Mouse (Mus musculus) MEL (cell line): ENCODE data around the gene Ciart. TPM values are rescaled to one million over a fixed set of nuclear protein-coding genes. Genes with fewer than 3 reads are reported as not detected.

Source experiments
- DNase-seq: peaks from one replicate; pipeline ENCODE4 v3.0.0; 2011; ENCODE audit warnings: low read depth, low spot score
- H3K27ac ChIP-seq: 2 replicates; pipeline ENCODE4 v1.5.1; 2012; ENCODE audit warnings: low read depth, mild to moderate bottlenecking, control low read depth, low read length, moderate library complexity; ENCODE audit not compliant: control insufficient read depth
- H3K27me3 ChIP-seq, 2 experiments: fragments of 150-350 bp in 1 of 2; sonication (generic) in 1 of 2; 2 replicates each; pipeline ENCODE4 v1.6.1; 2012; ENCODE audit warnings: low read length in 2 of 2, mild to moderate bottlenecking in 2 of 2, improper control_type of control experiment in 1 of 2, moderate library complexity in 1 of 2; ENCODE audit not compliant: insufficient read depth in 2 of 2, control insufficient read depth in 1 of 2
- H3K36me3 ChIP-seq, 2 experiments: 2 replicates each; pipeline ENCODE4 v1.6.1; 2012 to 2014; ENCODE audit warnings: low read length in 2 of 2, improper control_type of control experiment in 1 of 2, inconsistent platforms in 1 of 2, mild to moderate bottlenecking in 1 of 2; ENCODE audit not compliant: insufficient read depth in 2 of 2, control insufficient read depth in 1 of 2
- H3K4me1 ChIP-seq, 2 experiments: fragments of 150-350 bp in 1 of 2; sonication (generic) in 1 of 2; 2 replicates each; pipeline ENCODE4 v1.6.1; 2012; ENCODE audit warnings: low read length in 2 of 2, improper control_type of control experiment in 1 of 2, mild to moderate bottlenecking in 1 of 2; ENCODE audit not compliant: insufficient read depth in 2 of 2, control insufficient read depth in 1 of 2
- H3K4me3 ChIP-seq, 2 experiments: fragments of 150-350 bp in 1 of 2; sonication (generic) in 1 of 2; 2 replicates each; pipeline ENCODE4 v1.5.1; 2012; ENCODE audit warnings: low read depth in 2 of 2, low read length in 2 of 2, mild to moderate bottlenecking in 2 of 2, moderate library complexity in 2 of 2, control low read depth in 1 of 2, improper control_type of control experiment in 1 of 2; ENCODE audit not compliant: control insufficient read depth in 1 of 2, insufficient read depth in 1 of 2
- H3K79me2 ChIP-seq: 2 replicates; pipeline ENCODE4 v1.6.1; 2012; ENCODE audit warnings: mild to moderate bottlenecking, low read length, moderate library complexity; ENCODE audit not compliant: control insufficient read depth, poor library complexity, insufficient read depth
- H3K9ac ChIP-seq: 2 replicates; pipeline ENCODE4 v1.6.1; 2012; ENCODE audit warnings: low read depth, mild to moderate bottlenecking, control low read depth, low read length, moderate library complexity; ENCODE audit not compliant: control insufficient read depth, poor library complexity, severe bottlenecking
- H3K9me3 ChIP-seq: fragments of 150-350 bp; sonication (generic); replicated peaks from 2 replicates; pipeline ENCODE4 v1.6.1; 2012; ENCODE audit warnings: mild to moderate bottlenecking, low read length, improper control_type of control experiment, moderate library complexity; ENCODE audit not compliant: insufficient read depth
- BHLHE40 ChIP-seq: IDR thresholded peaks from 2 replicates; pipeline ENCODE4 v1.6.1; 2012; ENCODE audit warnings: low read depth, mild to moderate bottlenecking, inconsistent platforms, low read length, improper control_type of control experiment, borderline replicate concordance
- CHD2 ChIP-seq: IDR thresholded peaks from 2 replicates; pipeline ENCODE4 v1.6.1; 2011; ENCODE audit warnings: low read length, improper control_type of control experiment
- E2F4 ChIP-seq: IDR thresholded peaks from 2 replicates; pipeline ENCODE4 v1.6.1; 2011; ENCODE audit warnings: low read depth, low read length, improper control_type of control experiment, borderline replicate concordance
- ELF1 ChIP-seq: IDR thresholded peaks from 2 replicates; pipeline ENCODE4 v1.6.1; 2014; ENCODE audit warnings: low read depth, mild to moderate bottlenecking, inconsistent platforms, low read length, improper control_type of control experiment, moderate library complexity
- EP300 ChIP-seq, 2 experiments: IDR thresholded peaks; 2 replicates each; pipeline ENCODE4 v1.6.1; 2011; ENCODE audit warnings: improper control_type of control experiment in 2 of 2, low read length in 2 of 2, low read depth in 1 of 2, mild to moderate bottlenecking in 1 of 2
- ETS1 ChIP-seq: IDR thresholded peaks from 2 replicates; pipeline ENCODE4 v1.6.1; 2012; ENCODE audit warnings: low read depth, mild to moderate bottlenecking, inconsistent platforms, low read length, improper control_type of control experiment, moderate library complexity
- GATA1 ChIP-seq: IDR thresholded peaks from 2 replicates; pipeline ENCODE4 v1.6.1; 2011; ENCODE audit warnings: low read depth, low read length, improper control_type of control experiment
- JUND ChIP-seq: IDR thresholded peaks from 2 replicates; pipeline ENCODE4 v1.6.1; 2011; ENCODE audit warnings: low read depth, mild to moderate bottlenecking, improper control_type of control experiment, low read length
- MAX ChIP-seq: IDR thresholded peaks from 2 replicates; pipeline ENCODE4 v1.6.1; 2011; ENCODE audit warnings: low read length, improper control_type of control experiment
- MAZ ChIP-seq: IDR thresholded peaks from 2 replicates; pipeline ENCODE4 v1.6.1; 2012; ENCODE audit warnings: low read depth, mild to moderate bottlenecking, inconsistent platforms, low read length, improper control_type of control experiment
- MEF2A ChIP-seq: IDR thresholded peaks from 2 replicates; pipeline ENCODE4 v1.6.1; 2014; ENCODE audit warnings: low read depth, mild to moderate bottlenecking, inconsistent platforms, low read length, improper control_type of control experiment; ENCODE audit not compliant: poor library complexity, insufficient replicate concordance, severe bottlenecking; ENCODE audit errors: extremely low read depth
- MXI1 ChIP-seq: IDR thresholded peaks from 2 replicates; pipeline ENCODE4 v1.6.1; 2011; ENCODE audit warnings: mild to moderate bottlenecking, low read depth, low read length, improper control_type of control experiment
- MYB ChIP-seq: IDR thresholded peaks from 2 replicates; pipeline ENCODE4 v1.6.1; 2011; ENCODE audit warnings: mild to moderate bottlenecking, low read depth, low read length, improper control_type of control experiment
- MYC ChIP-seq: IDR thresholded peaks from 2 replicates; pipeline ENCODE4 v1.6.1; 2011; ENCODE audit warnings: low read depth, mild to moderate bottlenecking, low read length, improper control_type of control experiment, moderate library complexity
- NELFE ChIP-seq: IDR thresholded peaks from 2 replicates; pipeline ENCODE4 v1.6.1; 2011; ENCODE audit warnings: low read depth, low read length, improper control_type of control experiment
- NRF1 ChIP-seq: IDR thresholded peaks from 2 replicates; pipeline ENCODE4 v1.6.1; 2014; ENCODE audit warnings: low read depth, mild to moderate bottlenecking, inconsistent platforms, low read length, improper control_type of control experiment, moderate library complexity; ENCODE audit not compliant: poor library complexity, insufficient read depth, severe bottlenecking
- POLR2AphosphoS5 ChIP-seq: IDR thresholded peaks from 2 replicates; pipeline ENCODE4 v1.6.1; 2012; ENCODE audit warnings: low read depth, borderline replicate concordance, mild to moderate bottlenecking, inconsistent platforms, low read length, moderate library complexity, mixed read lengths
- RAD21 ChIP-seq: IDR thresholded peaks from 2 replicates; pipeline ENCODE4 v1.6.1; 2011; ENCODE audit warnings: mild to moderate bottlenecking, low read depth, low read length, improper control_type of control experiment
- RCOR1 ChIP-seq: IDR thresholded peaks from 2 replicates; pipeline ENCODE4 v1.6.1; 2012; ENCODE audit warnings: low read depth, mild to moderate bottlenecking, inconsistent platforms, low read length, improper control_type of control experiment
- SIN3A ChIP-seq: IDR thresholded peaks from 2 replicates; pipeline ENCODE4 v1.6.1; 2012; ENCODE audit warnings: low read length, improper control_type of control experiment, inconsistent platforms
- SMC3 ChIP-seq: IDR thresholded peaks from 2 replicates; pipeline ENCODE4 v1.6.1; 2011; ENCODE audit warnings: low read depth, low read length, improper control_type of control experiment
- TAL1 ChIP-seq: IDR thresholded peaks from 2 replicates; pipeline ENCODE4 v1.6.1; 2012; ENCODE audit warnings: mild to moderate bottlenecking, inconsistent platforms, low read length, moderate library complexity, mixed read lengths
- TBP ChIP-seq: IDR thresholded peaks from 2 replicates; pipeline ENCODE4 v1.8.0; 2011; ENCODE audit warnings: low read depth, low read length, improper control_type of control experiment
- TCF12 ChIP-seq: IDR thresholded peaks from 2 replicates; pipeline ENCODE4 v1.6.1; 2014; ENCODE audit warnings: low read depth, mild to moderate bottlenecking, inconsistent platforms, low read length, improper control_type of control experiment, moderate library complexity
- UBTF ChIP-seq: IDR thresholded peaks from 2 replicates; pipeline ENCODE4 v1.6.1; 2012; ENCODE audit warnings: low read depth, mild to moderate bottlenecking, inconsistent platforms, low read length, improper control_type of control experiment, moderate library complexity, borderline replicate concordance; ENCODE audit not compliant: insufficient read depth
- USF2 ChIP-seq, 2 experiments: IDR thresholded peaks; 2 replicates each; pipeline ENCODE4 v1.6.1; 2011 to 2012; ENCODE audit warnings: improper control_type of control experiment in 2 of 2, low read length in 2 of 2, borderline replicate concordance in 1 of 2, inconsistent platforms in 1 of 2, low read depth in 1 of 2, mild to moderate bottlenecking in 1 of 2; ENCODE audit not compliant: insufficient read depth in 1 of 2
- ZC3H11A ChIP-seq: IDR thresholded peaks from 2 replicates; pipeline ENCODE4 v1.6.1; 2012; ENCODE audit warnings: low read depth, mild to moderate bottlenecking, inconsistent platforms, low read length, improper control_type of control experiment
- ZKSCAN1 ChIP-seq: IDR thresholded peaks from 2 replicates; pipeline ENCODE4 v1.6.1; 2012; ENCODE audit warnings: low read depth, mild to moderate bottlenecking, inconsistent platforms, low read length, improper control_type of control experiment, moderate library complexity
- ZNF384 ChIP-seq: IDR thresholded peaks from 2 replicates; pipeline ENCODE4 v1.6.1; 2012; ENCODE audit warnings: low read depth, mild to moderate bottlenecking, inconsistent platforms, low read length, improper control_type of control experiment
- polyA plus RNA-seq, 2 experiments: library from polyadenylated mRNA; stranded (reverse) in 1 of 2; unstranded in 1 of 2; fragments of >175 nt in 1 of 2; fragments of >200 nt in 1 of 2; gene quantifications; 2 replicates each; pipeline versions ENCODE4 v1.2.1 to v1.2.4; 2012; ENCODE audit warnings: low replicate concordance in 2 of 2, low read depth in 1 of 2; ENCODE audit not compliant: insufficient read length in 2 of 2, insufficient read depth in 1 of 2, missing spikeins in 1 of 2
- total RNA-seq: library from RNA; depleted of rRNA; stranded (reverse); fragments of 300-350 nt; gene quantifications from 2 replicates; pipeline ENCODE4 v1.2.3, GENCODE M21; 2012

Ciart gene
- total and polyA plus RNA-seq, 3 experiments, result 4.9 to 23.8 TPM; not detected in 1

GRCm38 (mm10) chr3:95929581-95930470 is 47.8 kb upstream of the Ciart start (continued):
- TF ChIP-seq CHD2, result no peak
- TF ChIP-seq SIN3A, result peak; percentile 37; the same call in 1 of the 2 replicates
- peak; percentile 95; the same call in 1 of the 2 replicates for TF ChIP-seq UBTF
- TF ChIP-seq ETS1, result no peak
- TF ChIP-seq MAX, result peak; percentile 79
- TF ChIP-seq GATA1, result no peak
- no peak for TF ChIP-seq USF2 (IDR thresholded peaks at IDR 0.05; ENCODE audit: borderline replicate concordance in 1 of 2, insufficient read depth in 1 of 2, low read depth in 1 of 2, low read length in 2 of 2)
- 0 out of 2 replicates have a peak, but pooled peaks have one; percentile 17 for TF ChIP-seq E2F4
- no peak for TF ChIP-seq ZC3H11A
- TF ChIP-seq MYC, result no peak
- no peak for TF ChIP-seq NRF1
- TF ChIP-seq RCOR1, result no peak
- TF ChIP-seq MYB, result no peak
- TF ChIP-seq MAZ, result peak; percentile 44
- no peak for TF ChIP-seq JUND
- peak; percentile 54; the same call in 1 of the 2 replicates for TF ChIP-seq TAL1
- no peak for TF ChIP-seq ELF1
- TF ChIP-seq MEF2A, result no peak
- TF ChIP-seq POLR2AphosphoS5, result no peak

DNA sequence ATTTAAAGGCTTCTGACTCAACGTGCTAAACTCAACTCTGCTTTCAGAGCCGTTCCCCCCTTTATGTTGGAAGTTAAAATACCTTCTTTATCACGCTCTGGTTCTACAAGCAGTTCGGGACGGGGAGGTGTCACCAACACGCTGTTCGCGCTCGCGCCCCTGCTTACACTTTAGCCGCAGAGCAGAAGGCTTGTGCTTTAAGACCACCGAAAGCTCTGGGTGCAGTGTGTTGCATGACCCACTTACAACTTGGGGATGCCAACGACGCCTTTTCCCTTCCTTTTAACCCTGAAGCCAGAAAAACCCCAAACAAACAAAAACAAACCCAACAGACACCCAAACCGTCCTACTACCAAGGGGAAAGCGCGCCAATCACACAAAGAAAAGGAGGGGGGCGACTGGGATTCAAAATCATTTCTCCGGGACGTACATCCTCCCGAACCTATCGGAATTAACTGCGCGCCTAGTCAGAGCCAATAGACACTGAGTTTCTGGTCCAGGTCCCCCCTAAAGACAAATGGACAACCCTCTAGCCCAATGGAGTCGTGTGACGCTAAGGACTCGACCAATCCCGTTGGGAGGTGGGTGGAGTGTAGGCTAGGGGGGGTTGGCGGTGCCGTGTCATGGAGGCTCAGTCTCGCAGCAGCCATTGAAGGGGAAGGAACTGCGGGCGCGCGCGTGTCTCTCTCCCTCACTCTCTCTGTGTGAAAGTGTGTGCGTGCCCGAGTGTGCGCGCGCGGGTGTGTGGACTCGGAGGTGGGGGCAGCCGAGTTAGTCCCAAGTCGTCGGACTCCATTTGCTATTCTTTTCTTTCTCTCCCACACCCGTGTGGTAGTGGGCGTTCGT is 46.8 kb upstream of the Ciart start, which contains the start of gene Anp32e:
Gene Anp32e, plus strand, starts transcription at position 589 of the 846 bp plus-strand sequence.
- Histone ChIP-seq H3K36me3 (peaks cover 2 to 37% of the 10 kb centered on the region in 2 experiments; a peak in 3 of 4 replicates), H3K27me3 (no peaks in the 10 kb centered on the region), H3K9ac (peak within 1 kb of the TSS; percentile 89), H3K27ac (peak within 1 kb of the TSS; percentile 90), H3K4me1 (peaks cover 13 to 30% of the 10 kb centered on the region in 2 experiments), H3K79me2 (peaks cover 43% of the 10 kb centered on the region), H3K9me3 (no peaks in the 10 kb centered on the region), H3K4me3 (peak within 1 kb of the TSS; percentile 67 to 88)
- peak; percentile 100 for DNase-seq
- peak; percentile 78; the same call in 1 of the 2 replicates for TF ChIP-seq MYB
- no peak for TF ChIP-seq USF2 (IDR thresholded peaks at IDR 0.05; ENCODE audit: borderline replicate concordance in 1 of 2, insufficient read depth in 1 of 2, low read depth in 1 of 2, low read length in 2 of 2)
- no peak for TF ChIP-seq BHLHE40
- TF ChIP-seq RCOR1, result peak; percentile 34; the same call in 1 of the 2 replicates
- no peak for TF ChIP-seq SMC3
- TF ChIP-seq ZKSCAN1, result no peak
- peak; percentile 85 for TF ChIP-seq MXI1
- TF ChIP-seq EP300 (IDR thresholded peaks at IDR 0.05; ENCODE audit: low read depth in 1 of 2, low read length in 2 of 2), result peak; percentile 31 to 60; a peak in 3 of 4 replicates
- TF ChIP-seq TBP, result peak; percentile 99
- TF ChIP-seq ZNF384, result no peak
- TF ChIP-seq NELFE, result peak; percentile 96
- TF ChIP-seq TAL1, result no peak
- peak; percentile 99 for TF ChIP-seq TCF12
- TF ChIP-seq ELF1, result no peak; the same call in 1 of the 2 replicates
- no peak; the same call in 1 of the 2 replicates for TF ChIP-seq JUND
- no peak for TF ChIP-seq RAD21
- peak; percentile 40 for TF ChIP-seq GATA1
- TF ChIP-seq ETS1, result no peak
